Mouse (Mus musculus): ENCODE measurements around the gene Slc45a3.

Slc45a3 gene

DNA sequence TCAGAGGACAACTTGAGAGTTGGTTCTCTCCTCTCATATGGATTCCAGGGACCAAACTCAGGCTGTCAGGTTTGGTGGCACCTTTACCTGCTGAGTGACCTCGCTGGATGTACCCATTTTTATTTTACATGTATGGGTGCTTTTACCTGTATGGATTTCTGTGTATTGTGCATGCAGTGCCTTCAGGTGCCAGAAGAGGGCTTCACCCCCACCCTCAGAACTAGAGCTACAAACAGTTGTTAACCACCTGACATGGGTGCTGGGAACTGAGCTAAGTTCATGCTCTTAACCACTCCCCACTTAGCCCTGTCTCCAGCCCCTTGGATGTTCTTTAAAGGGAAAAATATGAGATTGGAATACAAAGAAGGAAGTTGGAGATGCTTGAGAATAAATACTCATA, 52.0 kb downstream of the Slc45a3 start:
- in situ Hi-C loops (cut with MboI; ENCODE audit: unreplicated experiment in 2 of 2): loop anchor here in 1 of 2 experiments (25.0 kb wide), 1 partner anchor 1648 kb away; the partner anchor contains the start of genes Gm38394 and Zbed6

DNA sequence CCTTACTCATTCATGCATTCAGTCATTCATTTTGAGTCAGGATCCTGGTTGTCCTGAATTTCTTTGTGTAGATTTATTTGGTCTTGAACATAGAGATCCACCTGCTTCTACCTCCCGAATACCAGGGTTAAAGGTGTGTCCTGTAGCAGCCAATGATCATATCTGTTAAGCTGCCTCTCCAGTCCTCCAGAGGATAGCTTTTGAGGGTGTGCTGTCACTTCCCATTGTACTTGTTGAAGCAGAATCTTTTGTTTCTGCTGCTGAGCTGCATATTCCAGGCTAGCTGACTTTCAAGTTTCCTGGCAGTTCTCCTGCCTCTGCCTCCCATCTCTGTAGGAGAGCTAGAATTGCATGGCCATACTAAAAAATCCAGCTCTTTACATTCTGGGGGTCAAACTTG, 53.9 kb downstream of the Slc45a3 start:
- in situ Hi-C loops (cut with MboI; ENCODE audit: unreplicated experiment in 2 of 2): loop anchor here in 1 of 2 experiments (25.0 kb wide), 1 partner anchor 1646 kb away; the partner anchor contains the start of genes Gm38394 and Zbed6

DNA sequence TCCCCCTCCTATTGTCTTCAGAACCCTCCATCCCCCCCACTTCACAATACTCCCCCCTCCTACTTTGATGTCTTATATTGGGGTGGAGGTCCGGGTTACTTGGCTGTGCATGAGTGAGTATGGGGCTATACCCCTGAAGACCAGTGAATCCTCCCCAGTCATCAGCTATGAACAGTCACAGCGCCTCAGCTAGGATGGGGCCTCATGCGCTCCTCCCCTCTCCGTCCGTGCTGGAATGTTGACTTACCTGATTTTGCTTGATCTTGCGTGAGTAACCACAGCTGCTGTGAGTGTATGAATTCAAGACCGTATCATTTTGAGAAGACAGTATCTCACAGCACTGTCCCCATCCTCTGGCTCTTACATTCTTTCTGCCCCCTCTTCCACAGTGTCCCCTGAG, 57.1 kb downstream of the Slc45a3 start:
- in situ Hi-C loops (cut with MboI; ENCODE audit: unreplicated experiment in 2 of 2): loop anchor here in 1 of 2 experiments (25.0 kb wide), 1 partner anchor 1642 kb away; the partner anchor contains the start of genes Gm38394 and Zbed6

DNA sequence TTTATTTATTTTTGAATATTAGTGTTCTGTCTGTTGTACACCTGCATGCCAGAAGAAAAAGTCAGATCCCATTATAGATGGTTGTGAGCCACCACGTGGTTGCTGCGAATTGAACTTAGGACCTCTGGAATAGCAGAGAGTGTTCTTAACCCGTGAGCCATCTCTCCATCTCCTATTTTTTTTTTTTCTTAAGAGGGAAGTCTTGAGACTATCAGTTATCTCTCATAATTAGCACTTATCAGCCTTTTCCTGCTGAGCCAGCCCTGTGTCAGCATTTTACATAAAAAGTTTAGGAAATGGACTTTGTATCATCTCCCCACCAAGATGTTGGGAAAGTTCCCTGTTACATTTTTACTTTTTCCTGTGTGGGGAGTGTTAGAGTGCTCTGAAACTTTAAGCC, 59.3 kb downstream of the Slc45a3 start:
- in situ Hi-C loops (cut with MboI; ENCODE audit: unreplicated experiment in 2 of 2): loop anchor here in 1 of 2 experiments (25.0 kb wide), 1 partner anchor 1640 kb away; the partner anchor contains the start of genes Gm38394 and Zbed6

DNA sequence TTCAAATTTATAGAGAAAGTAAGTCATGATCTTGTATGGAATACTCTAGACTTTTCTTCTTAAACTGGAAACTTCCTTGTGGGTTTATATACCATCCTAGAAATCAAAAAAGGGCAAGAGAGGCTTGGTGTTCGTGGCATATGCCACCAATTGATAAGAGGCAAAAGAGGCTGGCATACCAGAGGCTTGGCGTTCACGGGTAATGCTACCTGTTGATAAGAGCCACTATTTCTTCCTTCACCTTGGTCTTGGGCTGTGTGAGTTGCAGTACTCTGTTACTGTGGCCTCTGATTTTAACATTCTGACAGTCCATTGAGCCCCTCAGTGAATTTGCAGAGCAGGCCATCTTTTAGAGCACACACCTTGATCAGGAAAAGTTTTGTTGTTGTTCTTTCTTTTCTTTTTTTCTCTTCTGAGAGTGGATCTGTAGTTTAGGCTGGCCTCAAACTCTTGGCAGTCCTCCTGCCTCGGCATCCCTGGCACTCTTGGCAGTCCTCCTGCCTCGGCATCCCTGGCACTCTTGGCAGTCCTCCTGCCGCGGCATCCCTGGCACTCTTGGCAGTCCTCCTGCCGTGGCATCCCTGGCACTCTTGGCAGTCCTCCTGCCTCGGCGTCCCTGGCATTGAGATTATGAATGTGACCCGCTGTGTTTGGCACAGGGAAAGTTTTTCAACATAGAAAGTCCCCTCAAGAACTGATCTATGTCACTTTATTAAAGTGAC, 64.3 kb downstream of the Slc45a3 start:
- in situ Hi-C loops (cut with MboI; ENCODE audit: unreplicated experiment in 2 of 2): no loop called here

DNA sequence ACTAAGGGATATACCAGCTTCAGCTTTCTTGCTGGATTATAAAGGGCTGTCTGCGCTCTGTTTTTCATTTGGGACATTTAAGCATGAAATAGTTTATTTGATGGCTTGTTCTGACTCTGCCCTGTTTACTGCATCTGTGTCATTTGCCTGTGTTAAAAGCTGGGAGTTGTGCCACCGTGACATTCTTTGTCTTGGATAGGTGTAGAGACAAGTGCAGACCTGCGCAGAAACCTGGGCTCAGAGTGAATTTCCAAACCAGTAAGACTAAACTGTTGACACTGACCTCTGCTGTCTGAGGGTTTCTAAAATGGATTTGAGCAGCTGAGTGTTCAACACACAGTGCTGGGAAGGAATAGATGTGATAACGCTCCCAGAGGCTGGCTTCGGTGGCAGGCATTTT, 65.2 kb downstream of the Slc45a3 start:
- in situ Hi-C loops (cut with MboI; ENCODE audit: unreplicated experiment in 2 of 2): no loop called here

DNA sequence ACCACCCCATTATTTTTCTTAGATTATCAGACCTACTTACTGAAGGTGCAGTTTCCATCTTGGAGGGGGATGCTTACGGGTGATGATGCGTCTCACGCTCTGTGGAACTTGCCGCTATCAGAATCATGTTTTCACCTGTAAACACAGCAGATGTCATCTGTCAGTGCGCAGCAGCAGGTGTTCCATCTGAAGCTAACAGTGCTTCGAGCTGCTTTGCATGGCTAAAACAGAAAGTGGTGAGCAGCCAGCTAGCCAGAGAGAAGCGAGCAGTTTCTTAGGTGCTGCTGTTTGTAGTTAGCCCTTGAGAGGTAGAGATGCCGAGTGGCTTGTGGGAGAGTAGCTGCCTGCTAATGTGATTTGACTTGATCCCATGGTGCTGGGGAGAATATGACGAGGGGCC, 65.6 kb downstream of the Slc45a3 start:
- in situ Hi-C loops (cut with MboI; ENCODE audit: unreplicated experiment in 2 of 2): no loop called here

DNA sequence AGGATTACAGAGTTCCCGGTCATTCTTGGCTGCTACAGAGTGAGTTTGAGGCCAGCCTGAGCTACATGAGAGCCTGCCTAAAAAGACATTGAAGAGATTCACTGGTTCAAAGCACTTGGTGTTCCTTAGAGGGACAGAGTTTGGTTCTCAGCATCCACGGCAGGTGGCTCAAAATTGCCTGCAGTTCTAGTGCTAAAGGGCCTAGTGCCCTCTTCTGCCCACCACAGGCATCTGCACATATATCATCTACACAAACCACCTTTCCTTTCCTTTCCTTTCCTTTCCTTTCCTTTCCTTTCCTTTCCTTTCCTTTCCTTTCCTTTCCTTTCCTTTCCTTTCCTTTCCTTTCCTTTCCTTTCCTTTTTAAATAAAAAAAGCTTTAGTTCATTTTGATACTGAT, 67.8 kb downstream of the Slc45a3 start:
- in situ Hi-C loops (cut with MboI; ENCODE audit: unreplicated experiment in 2 of 2): no loop called here

DNA sequence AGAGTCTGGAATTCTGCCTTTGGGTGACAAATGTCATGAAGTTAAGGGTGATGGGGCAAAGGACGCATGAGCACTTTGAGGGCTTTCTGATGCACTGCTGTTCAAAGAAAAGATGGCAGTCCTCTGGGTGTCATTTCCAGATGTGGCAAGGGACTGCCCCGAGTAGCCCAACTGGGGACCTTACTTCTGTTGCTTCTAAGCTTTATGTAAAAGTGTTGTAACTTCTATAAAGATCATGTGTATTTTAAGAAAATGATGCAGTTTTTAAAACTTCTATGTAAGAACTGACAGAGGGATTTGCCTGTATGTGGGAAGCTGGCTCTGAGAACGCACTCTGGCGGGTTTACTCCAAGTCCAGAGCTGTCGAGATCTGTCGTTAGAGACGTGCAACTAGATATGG, 69.4 kb downstream of the Slc45a3 start:
- in situ Hi-C loops (cut with MboI; ENCODE audit: unreplicated experiment in 2 of 2): no loop called here
